In genomic region chr10:76726866-76727265, GRCm38 (mm10) we compare ENCODE assay signal across 18 mouse cellular contexts. TPM values are rescaled to one million over a fixed set of nuclear protein-coding genes. Genes with fewer than 3 reads are reported as not detected.
A peak's percentile ranks its signal among the peaks of the same experiment; 100 is the strongest.
DNase-seq lines count a peak whose midpoint lies in the region; ATAC-seq and TF ChIP-seq lines count a peak whose summit lies in the region.
"Had no signal": no experiment of that assay in that cellular context is flagged by ENCODE, and none has a peak within 500 bp of the region (broad histone marks: within the 10 kb centered on the region; RNA-seq: fewer than 3 reads in every experiment).

No protein-coding gene starts in this region.

- H3K4me3 ChIP-seq in intestine, embryonic 14.5 days (ENCODE audit: low read depth, low read length), result no peak overlapping the region
- H3K4me3 ChIP-seq in intestine, postnatal 0 days (ENCODE audit: low read depth, low read length), result no peak overlapping the region
- no peak overlapping the region for H3K4me3 ChIP-seq in embryonic facial prominence, embryonic 14.5 days (ENCODE audit: low read depth, low read length)
- no peak overlapping the region for H3K4me3 ChIP-seq in limb, embryonic 15.5 days
- H3K4me3 ChIP-seq: heart, embryonic 12.5 days; hindbrain, embryonic 12.5 days had no signal

- TF ChIP-seq CTCF in intestine, postnatal 0 days (IDR thresholded peaks at IDR 0.05; ENCODE audit: low read depth), result no peak

- H3K27me3 ChIP-seq in intestine, embryonic 14.5 days (replicated peaks; ENCODE audit: control insufficient read depth, insufficient read depth, low read length), result no peaks in the 10 kb centered on the region
- H3K27me3 ChIP-seq in intestine, postnatal 0 days (replicated peaks; ENCODE audit: control insufficient read depth, insufficient read depth, low read length), result no peaks in the 10 kb centered on the region
- H3K27me3 ChIP-seq in embryonic facial prominence, embryonic 14.5 days (replicated peaks; ENCODE audit: control insufficient read depth, insufficient read depth, low read length), result no peaks in the 10 kb centered on the region
- H3K27me3 ChIP-seq in limb, embryonic 15.5 days, result no peaks in the 10 kb centered on the region
- H3K27me3 ChIP-seq: heart, embryonic 12.5 days had no signal

- no peak for DNase-seq in intestine, embryonic 14.5 days (ENCODE audit: low spot score)
- DNase-seq in lung, postnatal 4 days, result peak; percentile 3 to 22
- no peak for DNase-seq in lung, postnatal 36 days
- no peak for DNase-seq in embryonic facial prominence, embryonic 14.5 days (ENCODE audit: low spot score)
- no peak for DNase-seq in layer of hippocampus, postnatal 36 days
- no peak for DNase-seq in frontal cortex, adult 2 months (ENCODE audit: extremely low spot score in 1 of 2, low spot score in 1 of 2)
- DNase-seq: adrenal gland, postnatal 14 days; cerebellum, adult 2 months; kidney, adult 2 months; liver; thymus, adult 2 months had no signal

- H3K9me3 ChIP-seq in intestine, embryonic 14.5 days (ENCODE audit: control insufficient read depth, low read length), result no peaks in the 10 kb centered on the region
- H3K9me3 ChIP-seq in intestine, postnatal 0 days (ENCODE audit: control insufficient read depth), result no peaks in the 10 kb centered on the region
- H3K9me3 ChIP-seq in embryonic facial prominence, embryonic 14.5 days (ENCODE audit: control insufficient read depth, low read length), result no peaks in the 10 kb centered on the region
- no peaks in the 10 kb centered on the region for H3K9me3 ChIP-seq in limb, embryonic 15.5 days
- H3K9me3 ChIP-seq: heart, embryonic 12.5 days; hindbrain, embryonic 12.5 days had no signal

- H3K36me3 ChIP-seq in intestine, embryonic 14.5 days (ENCODE audit: control insufficient read depth, insufficient read depth, low read length), result peaks cover 17% of the 10 kb centered on the region
- H3K36me3 ChIP-seq in intestine, postnatal 0 days (ENCODE audit: control insufficient read depth, insufficient read depth), result 0 out of 2 replicates have a peak, but pooled peaks cover 6% of the 10 kb centered on the region
- peaks cover 17% of the 10 kb centered on the region for H3K36me3 ChIP-seq in embryonic facial prominence, embryonic 14.5 days (ENCODE audit: control insufficient read depth, insufficient read depth, low read length)
- peaks cover 17% of the 10 kb centered on the region for H3K36me3 ChIP-seq in limb, embryonic 15.5 days
- H3K36me3 ChIP-seq: hindbrain, embryonic 12.5 days had no signal

- H3K27ac ChIP-seq in intestine, embryonic 14.5 days (ENCODE audit: low read depth), result peak overlapping the region; percentile 82
- no peak overlapping the region for H3K27ac ChIP-seq in intestine, postnatal 0 days (ENCODE audit: low read depth, low read length)
- H3K27ac ChIP-seq in embryonic facial prominence, embryonic 14.5 days (replicated peaks; ENCODE audit: low read depth, low read length), result peak overlapping the region; percentile 79
- peak overlapping the region; percentile 92 for H3K27ac ChIP-seq in limb, embryonic 15.5 days
- H3K27ac ChIP-seq: hindbrain, embryonic 12.5 days had no signal

- ATAC-seq in intestine, embryonic 14.5 days (replicated peaks; ENCODE audit: low FRiP score, low TSS enrichment, low read depth), result no peak
- no peak for ATAC-seq in intestine, postnatal 0 days
- no peak for ATAC-seq in embryonic facial prominence, embryonic 14.5 days (ENCODE audit: low read depth)
- no peak for ATAC-seq in limb, embryonic 15.5 days (ENCODE audit: insufficient number of reproducible peaks, low FRiP score, low TSS enrichment, low read depth)
- ATAC-seq: forebrain, embryonic 14.5 days; midbrain, embryonic 16.5 days had no signal

- peaks cover 35% of the 10 kb centered on the region for H3K4me1 ChIP-seq in intestine, embryonic 14.5 days (replicated peaks; ENCODE audit: control insufficient read depth, insufficient read depth, low read length)
- H3K4me1 ChIP-seq in intestine, postnatal 0 days (replicated peaks; ENCODE audit: control insufficient read depth, insufficient read depth, low read length), result no peaks in the 10 kb centered on the region
- peaks cover 46% of the 10 kb centered on the region for H3K4me1 ChIP-seq in embryonic facial prominence, embryonic 14.5 days (ENCODE audit: control insufficient read depth, insufficient read depth, low read length)
- H3K4me1 ChIP-seq in limb, embryonic 15.5 days, result peaks cover 88% of the 10 kb centered on the region

- no peak overlapping the region for H3K4me2 ChIP-seq in intestine, embryonic 14.5 days (ENCODE audit: low read length)
- no peak overlapping the region for H3K4me2 ChIP-seq in intestine, postnatal 0 days (replicated peaks; ENCODE audit: low read depth)
- H3K4me2 ChIP-seq in embryonic facial prominence, embryonic 14.5 days (ENCODE audit: low read depth, low read length), result no peak overlapping the region
- H3K4me2 ChIP-seq in limb, embryonic 15.5 days, result no peak overlapping the region
- H3K4me2 ChIP-seq: heart, embryonic 12.5 days; hindbrain, embryonic 12.5 days had no signal

- 88% methylated on average over 4 of the region's 4 CpGs for WGBS in intestine, embryonic 14.5 days
- WGBS in intestine, postnatal 0 days, result 84% methylated on average over 4 of the region's 4 CpGs
- WGBS in embryonic facial prominence, embryonic 14.5 days, result 89% methylated on average over 4 of the region's 4 CpGs
- 95% methylated on average over 4 of the region's 4 CpGs for whole genome bisulfite sequencing in limb, embryonic 15.5 days

- no peak overlapping the region for H3K9ac ChIP-seq in intestine, embryonic 14.5 days (ENCODE audit: low read length)
- H3K9ac ChIP-seq in intestine, postnatal 0 days (ENCODE audit: low read depth, low read length), result no peak overlapping the region
- no peak overlapping the region for H3K9ac ChIP-seq in embryonic facial prominence, embryonic 14.5 days (ENCODE audit: low read depth, low read length)
- no peak overlapping the region for H3K9ac ChIP-seq in limb, embryonic 15.5 days
- H3K9ac ChIP-seq: heart, embryonic 12.5 days; hindbrain, embryonic 12.5 days had no signal

RNA-seq across cellular contexts. Expression of gene Col6a1, which starts 0.9 kb away (rescaled TPM):
- polyA plus RNA-seq in intestine, embryonic 14.5 days (2014; fragmentation: Nextera tagmentation; extraction: Ambion mirVana), result 309 and 317 TPM in 2 replicates
- polyA plus RNA-seq in intestine, postnatal 0 days (2015; fragmentation: Nextera tagmentation; extraction: Ambion mirVana), result 112 and 113 TPM in 2 replicates
- 405 and 419 TPM in 2 replicates for polyA plus RNA-seq in embryonic facial prominence, embryonic 14.5 days (2014; fragmentation: Nextera tagmentation; extraction: Ambion mirVana)
- polyA plus RNA-seq in limb, embryonic 15.5 days (2015; fragmentation: Nextera tagmentation; extraction: Ambion mirVana), result 441 and 563 TPM in 2 replicates
- 10 to 100 TPM; 20.6 to 21.8 TPM for total RNA-seq in layer of hippocampus, postnatal 36 days (2021)
- polyA plus RNA-seq in frontal cortex, adult 2 months (2012; rRNA removed), result 169 and 240 TPM in 2 replicates
- total RNA-seq: common myeloid progenitor, adult 5-6 weeks had no signal

Comparison
In these comparisons a context has a peak if more than half of its experiments do, and no peak if none do; other contexts are left out.
1. DNase-seq: peak in lung, postnatal 4 days (2 of 2); none in intestine, embryonic 14.5 days (single experiment), lung, postnatal 36 days (single experiment), embryonic facial prominence, embryonic 14.5 days (single experiment), layer of hippocampus, postnatal 36 days (0 of 2) and frontal cortex, adult 2 months (0 of 2).